In the genomic region with DNA sequence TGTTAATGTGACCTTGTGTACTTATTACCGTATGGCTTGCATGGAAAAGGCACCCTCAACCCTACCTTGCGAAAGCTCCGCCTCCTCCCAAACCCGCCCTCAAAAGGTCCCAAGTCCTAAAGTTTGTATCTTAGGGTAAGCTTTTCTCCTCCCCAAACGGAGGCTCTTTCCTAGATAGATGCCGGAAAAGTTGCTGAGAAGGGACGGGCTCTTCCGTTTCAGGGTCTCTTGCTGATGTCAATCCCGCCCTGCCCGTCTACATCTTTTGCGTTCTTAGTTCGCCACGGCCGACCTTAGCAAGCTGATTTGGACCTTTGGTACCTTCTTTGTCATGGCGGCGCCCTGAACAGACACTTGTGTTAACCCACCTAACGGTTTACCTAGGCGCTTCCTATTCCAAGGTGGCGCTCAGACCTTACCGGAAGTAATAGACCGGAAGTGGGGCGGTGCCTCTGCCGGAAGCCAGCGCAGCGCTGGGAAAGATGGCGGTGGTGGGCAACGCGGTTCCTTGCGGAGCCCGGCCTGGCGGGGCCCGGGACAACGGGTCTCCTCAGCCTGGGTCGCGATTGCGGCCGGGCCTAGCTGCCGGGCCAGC, we compare ENCODE assay signal across 8 mouse cellular contexts. TPM values are rescaled to one million over a fixed set of nuclear protein-coding genes. Genes with fewer than 3 reads are reported as not detected.
A peak's percentile ranks its signal among the peaks of the same experiment; 100 is the strongest.
DNase-seq lines count a peak whose midpoint lies in the region; ATAC-seq and TF ChIP-seq lines count a peak whose summit lies in the region.

Gene Atp13a1 (plus strand): TSS at position 391 of the 595 bp plus-strand sequence.
Gene Zfp866 (minus strand): TSS at position 406 of the 595 bp plus-strand sequence.

- H3K9ac ChIP-seq in embryonic facial prominence, embryonic 13.5 days, result peak within 1 kb of the TSS; percentile 97
- H3K9ac ChIP-seq in limb, embryonic 14.5 days (ENCODE audit: low read depth, low read length, severe bottlenecking), result peak within 1 kb of the TSS; percentile 92
- H3K9ac ChIP-seq in midbrain, postnatal 0 days (replicated peaks; ENCODE audit: low read length, poor library complexity, severe bottlenecking), result peak within 1 kb of the TSS; percentile 94

- peak; percentile 90 for ATAC-seq in embryonic facial prominence, embryonic 13.5 days (ENCODE audit: insufficient number of reproducible peaks, insufficient read depth, low FRiP score, low TSS enrichment, low read depth)
- ATAC-seq in limb, embryonic 14.5 days (ENCODE audit: low FRiP score, low read depth), result peak; percentile 94
- peak; percentile 95 for ATAC-seq in midbrain, postnatal 0 days (ENCODE audit: low FRiP score)

- H3K4me2 ChIP-seq in embryonic facial prominence, embryonic 13.5 days, result peak within 1 kb of the TSS; percentile 67
- H3K4me2 ChIP-seq in limb, embryonic 14.5 days (replicated peaks; ENCODE audit: low read depth, low read length, severe bottlenecking), result peak within 1 kb of the TSS; percentile 66
- H3K4me2 ChIP-seq in midbrain, postnatal 0 days (ENCODE audit: low read depth, low read length, poor library complexity, severe bottlenecking), result peak within 1 kb of the TSS; percentile 92

- H3K9me3 ChIP-seq in embryonic facial prominence, embryonic 13.5 days, result no peaks in the 10 kb centered on the region
- H3K9me3 ChIP-seq in limb, embryonic 14.5 days (ENCODE audit: control insufficient read depth, low read length), result no peaks in the 10 kb centered on the region
- H3K9me3 ChIP-seq in midbrain, postnatal 0 days (ENCODE audit: low read length), result no peaks in the 10 kb centered on the region

- DNase-seq in 3T3-L1 (ENCODE audit: low read depth, low spot score), result peak; percentile 92
- peak; percentile 93 for DNase-seq in adrenal gland, postnatal 36 days
- DNase-seq in heart, adult 8-10 months (ENCODE audit: low spot score), result peak; percentile 87
- DNase-seq in kidney, adult 9 months, result peak; percentile 94
- peak; percentile 92 for DNase-seq in limb, embryonic 14.5 days (ENCODE audit: low spot score)
- peak; percentile 94 for DNase-seq in midbrain, postnatal 0 days (ENCODE audit: low spot score)
- peak; percentile 78 to 87 for DNase-seq in spleen, postnatal 14 days (ENCODE audit: low spot score in 2 of 2)

- peak; percentile 67; the same call in 1 of the 2 replicates for TF ChIP-seq POLR2A in limb, embryonic 14.5 days (IDR thresholded peaks at IDR 0.05; ENCODE audit: borderline replicate concordance, extremely low read depth, insufficient read depth, insufficient read length)

- peak within 1 kb of the TSS; percentile 100 for H3K4me3 ChIP-seq in embryonic facial prominence, embryonic 13.5 days
- peak within 1 kb of the TSS; percentile 99 for H3K4me3 ChIP-seq in limb, embryonic 14.5 days (replicated peaks; ENCODE audit: low read length)
- peak within 1 kb of the TSS; percentile 100 for H3K4me3 ChIP-seq in midbrain, postnatal 0 days (ENCODE audit: low read depth, low read length)

- WGBS in embryonic facial prominence, embryonic 13.5 days, result under 1% methylated on average over 38 of the region's 38 CpGs
- WGBS in limb, embryonic 14.5 days, result 1% methylated on average over 38 of the region's 38 CpGs
- WGBS in midbrain, postnatal 0 days, result under 1% methylated on average over 38 of the region's 38 CpGs

- H3K27me3 ChIP-seq in embryonic facial prominence, embryonic 13.5 days, result no peaks in the 10 kb centered on the region
- H3K27me3 ChIP-seq in limb, embryonic 14.5 days (ENCODE audit: control insufficient read depth, insufficient read depth, low read length), result no peaks in the 10 kb centered on the region
- H3K27me3 ChIP-seq in midbrain, postnatal 0 days (ENCODE audit: insufficient read depth, low read length), result no peaks in the 10 kb centered on the region

- H3K36me3 ChIP-seq in embryonic facial prominence, embryonic 13.5 days, result peaks cover 32% of the 10 kb centered on the region
- H3K36me3 ChIP-seq in limb, embryonic 14.5 days (ENCODE audit: control insufficient read depth, insufficient read depth, low read length), result peaks cover 23% of the 10 kb centered on the region
- H3K36me3 ChIP-seq in midbrain, postnatal 0 days (ENCODE audit: insufficient read depth, low read length), result peaks cover 18% of the 10 kb centered on the region; the same call in 1 of the 2 replicates

- H3K27ac ChIP-seq in embryonic facial prominence, embryonic 13.5 days, result peak within 1 kb of the TSS; percentile 87
- peak within 1 kb of the TSS; percentile 86 for H3K27ac ChIP-seq in limb, embryonic 14.5 days (replicated peaks; ENCODE audit: low read depth, low read length)
- H3K27ac ChIP-seq in midbrain, postnatal 0 days (ENCODE audit: low read depth, low read length), result peak within 1 kb of the TSS; percentile 77

- TF ChIP-seq CTCF in midbrain, postnatal 0 days (IDR thresholded peaks at IDR 0.05), result peak; percentile 20; the same call in 1 of the 2 replicates

- peaks cover 23% of the 10 kb centered on the region for H3K4me1 ChIP-seq in embryonic facial prominence, embryonic 13.5 days
- H3K4me1 ChIP-seq in limb, embryonic 14.5 days (ENCODE audit: control insufficient read depth, insufficient read depth, low read length), result peaks cover 16% of the 10 kb centered on the region
- peaks cover 4% of the 10 kb centered on the region; the same call in 1 of the 2 replicates for H3K4me1 ChIP-seq in midbrain, postnatal 0 days (ENCODE audit: insufficient read depth, low read length)

RNA-seq across cellular contexts. Expression of gene Atp13a1, which starts in this region (rescaled TPM):
- 10 to 100 TPM; 40.9 to 42.3 TPM for total RNA-seq in adrenal gland, postnatal 36 days (2021)
- polyA plus RNA-seq in embryonic facial prominence, embryonic 13.5 days (2015; fragmentation: Nextera tagmentation; extraction: Ambion mirVana), result 46.5 and 48.1 TPM in 2 replicates
- total RNA-seq in heart, adult 8-10 months (2022), result 10 to 100 TPM; 12.5 to 13.6 (median 13.4) TPM
- polyA plus RNA-seq in limb, embryonic 14.5 days (2012; rRNA removed), result 79.7 and 118 TPM in 2 replicates
- polyA plus RNA-seq in limb, embryonic 14.5 days (2014; fragmentation: Nextera tagmentation; extraction: Ambion mirVana), result 44.8 and 47.8 TPM in 2 replicates
- 77.7 and 92.7 TPM in 2 replicates for total RNA-seq in midbrain, postnatal 0 days (2014; rRNA removed)
- 44.6 and 46.4 TPM in 2 replicates for polyA plus RNA-seq in midbrain, postnatal 0 days (2015; fragmentation: Nextera tagmentation; extraction: Ambion mirVana)

RNA-seq across cellular contexts. Expression of gene Zfp866, which starts in this region (rescaled TPM):
- 10 to 100 TPM; 21.2 to 21.3 TPM for total RNA-seq in adrenal gland, postnatal 36 days (2021)
- 39.4 and 41.6 TPM in 2 replicates for polyA plus RNA-seq in embryonic facial prominence, embryonic 13.5 days (2015; fragmentation: Nextera tagmentation; extraction: Ambion mirVana)
- 10 to 100 TPM; 13.7 to 15.6 (median 15.0) TPM for total RNA-seq in heart, adult 8-10 months (2022)
- polyA plus RNA-seq in limb, embryonic 14.5 days (2012; rRNA removed), result 24.8 and 29.5 TPM in 2 replicates
- 30.6 and 36.0 TPM in 2 replicates for polyA plus RNA-seq in limb, embryonic 14.5 days (2014; fragmentation: Nextera tagmentation; extraction: Ambion mirVana)
- total RNA-seq in midbrain, postnatal 0 days (2014; rRNA removed), result 44.7 and 53.4 TPM in 2 replicates
- 19.2 and 20.0 TPM in 2 replicates for polyA plus RNA-seq in midbrain, postnatal 0 days (2015; fragmentation: Nextera tagmentation; extraction: Ambion mirVana)

Comparison
In these comparisons a context has a peak if more than half of its experiments do, and no peak if none do; other contexts are left out.
1. Peak in every context shown above with its lines: DNase-seq, ATAC-seq, H3K4me3 ChIP-seq and H3K27ac ChIP-seq.